Mouse (Mus musculus): Measurements from ENCODE around the gene Cd6.

Gene Cd6

DNA sequence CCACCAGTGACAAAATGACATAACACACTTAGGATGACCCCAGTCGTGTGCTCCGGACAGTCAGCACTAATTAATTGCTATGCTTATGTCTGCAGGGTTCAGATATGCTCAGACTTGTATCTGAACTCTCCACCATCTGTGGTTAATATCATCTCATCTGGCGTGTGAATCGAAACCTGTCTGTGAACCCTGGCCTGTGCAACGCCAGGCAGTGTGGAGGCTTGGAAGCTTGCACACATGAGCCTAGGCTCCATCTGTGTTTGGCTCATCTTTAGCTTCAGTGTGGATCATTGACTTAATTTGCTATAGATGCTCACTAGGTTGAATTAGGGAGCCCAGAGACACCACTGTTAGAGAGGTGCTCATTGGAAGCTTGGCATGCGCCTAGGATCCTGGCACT, 67.4 kb downstream of the Cd6 start:
- DNase-seq (ENCODE audit: low spot score): no peak

DNA sequence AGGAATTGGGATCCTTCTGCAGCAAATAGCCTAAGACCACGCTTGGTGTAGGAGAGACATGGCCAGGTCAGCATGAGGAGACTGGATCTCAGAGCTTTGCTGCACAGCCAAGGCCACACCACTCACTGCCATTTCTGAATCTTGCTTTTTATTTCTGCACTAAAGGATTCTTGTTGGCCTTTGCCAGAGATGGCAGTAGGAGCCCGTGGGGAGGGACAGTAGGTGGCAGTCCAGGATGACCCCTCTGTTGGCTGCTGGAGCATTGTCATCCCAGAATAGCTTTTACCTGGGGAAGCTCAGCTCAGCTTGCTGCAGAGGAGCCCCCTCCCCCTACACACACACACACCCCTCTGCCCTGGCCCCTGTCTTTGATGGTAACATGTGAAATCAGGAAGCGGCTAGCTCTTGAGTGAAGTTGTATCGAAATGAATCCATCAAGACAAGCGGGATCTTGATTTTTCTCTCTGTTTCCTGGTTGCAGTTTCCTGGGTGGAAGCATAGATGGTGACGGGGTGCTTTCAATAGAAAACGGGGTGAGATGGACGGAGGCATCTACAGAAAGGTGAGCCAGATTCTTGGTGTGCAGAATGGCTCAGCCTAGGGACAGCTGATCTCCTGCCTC, 68.0 kb downstream of the Cd6 start:
- no peak for DNase-seq (ENCODE audit: low spot score)

DNA sequence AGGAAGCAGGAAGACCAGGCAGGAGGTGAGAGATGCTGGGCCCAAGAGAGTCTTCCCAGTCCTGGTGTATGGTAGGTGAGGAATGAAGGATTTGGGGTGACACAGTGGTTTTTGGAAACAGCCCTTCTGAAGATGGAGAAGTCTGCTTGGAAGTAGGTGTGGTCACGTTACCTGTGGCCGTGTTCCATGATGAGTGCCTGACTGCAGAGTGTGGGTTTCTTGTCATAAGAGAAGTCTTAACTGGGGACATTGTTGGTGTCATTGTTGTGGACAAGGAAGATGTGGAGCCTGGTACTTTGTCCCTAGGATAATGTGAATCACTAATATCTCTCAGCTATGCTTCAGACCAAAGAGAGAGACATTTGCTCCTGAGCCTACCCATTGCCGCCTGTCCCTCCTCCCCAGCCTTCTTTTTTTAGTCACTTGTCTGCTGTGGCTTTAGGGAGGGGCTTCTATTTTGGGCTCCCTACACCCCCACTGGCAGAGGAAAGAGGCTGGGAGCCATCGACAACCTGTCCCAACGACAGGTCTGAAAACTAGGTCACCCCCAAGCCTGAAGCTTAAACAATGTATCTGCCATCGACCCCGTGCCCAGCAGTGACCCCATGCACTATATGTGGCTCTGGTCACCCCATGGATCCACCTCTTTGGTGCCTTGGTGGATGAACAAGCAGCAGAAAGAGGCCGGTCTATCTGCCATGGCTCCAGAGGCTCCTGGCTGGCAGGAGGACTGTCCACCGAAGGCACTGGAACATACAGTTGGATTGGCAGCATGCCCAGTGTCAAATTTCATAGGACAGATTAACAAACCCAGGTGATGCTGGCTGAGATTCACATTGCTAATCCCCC, 69.7 kb downstream of the Cd6 start:
- no peak for DNase-seq (ENCODE audit: low spot score)

DNA sequence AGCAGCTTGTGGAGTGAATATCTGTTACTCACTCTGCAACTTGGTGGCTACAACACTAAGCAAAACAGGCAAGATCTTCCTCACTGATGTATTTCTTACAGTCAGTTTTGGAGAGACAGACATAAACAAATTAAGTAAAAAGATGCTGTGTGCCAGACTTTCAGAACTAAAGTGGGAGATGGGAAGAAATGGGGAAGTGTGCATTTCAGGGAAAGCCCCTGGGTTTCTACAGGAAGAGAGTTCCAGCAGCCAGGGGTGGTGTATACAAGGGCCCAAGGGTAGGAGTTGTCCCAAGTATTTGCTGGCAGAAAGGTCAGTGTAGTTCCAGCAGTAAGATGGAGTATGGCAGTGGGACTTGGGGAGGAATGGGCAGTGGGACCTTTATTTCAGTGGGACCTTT, 70.3 kb downstream of the Cd6 start:
- DNase-seq (ENCODE audit: low spot score): no peak

DNA sequence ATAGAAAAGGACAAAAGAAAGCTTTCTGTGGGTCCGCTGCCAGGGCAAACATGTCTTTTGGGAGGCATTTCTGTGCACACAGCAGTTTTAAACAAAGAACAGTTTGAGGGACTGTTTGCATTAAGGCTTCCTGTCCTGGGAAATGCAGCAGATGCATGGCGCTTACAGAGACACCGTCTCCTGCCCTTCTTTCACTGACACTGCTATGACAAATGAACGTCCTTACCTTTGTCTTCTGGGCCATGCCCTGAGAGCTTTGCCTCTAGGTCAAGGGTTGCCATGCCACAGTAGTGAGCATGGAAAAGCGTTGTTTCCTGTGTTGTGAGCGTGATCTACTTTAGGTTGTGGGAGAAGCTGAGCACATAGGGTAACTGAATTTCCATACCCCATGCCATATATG, 71.2 kb downstream of the Cd6 start:
- DNase-seq (ENCODE audit: low spot score): no peak

DNA sequence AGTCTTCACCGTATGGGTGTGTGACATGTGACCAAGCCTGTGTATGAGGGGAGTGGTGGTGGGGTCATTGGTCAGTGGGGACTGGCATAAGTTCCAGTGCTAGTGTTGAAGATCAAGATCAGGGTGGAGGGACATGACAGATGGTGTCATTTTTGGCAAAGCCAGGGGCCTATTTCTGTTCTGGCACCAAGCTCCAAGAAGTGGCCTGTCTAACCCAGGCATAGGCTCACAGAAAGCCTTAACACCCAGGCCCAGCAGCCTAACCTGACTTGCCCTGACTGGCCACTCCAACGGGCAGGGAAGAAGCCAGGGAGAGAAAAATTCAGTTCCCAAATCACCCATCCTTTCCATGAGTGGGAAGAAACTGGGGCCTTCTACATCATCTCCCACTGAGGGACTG, 72.3 kb downstream of the Cd6 start:
- no peak for DNase-seq (ENCODE audit: low spot score)

DNA sequence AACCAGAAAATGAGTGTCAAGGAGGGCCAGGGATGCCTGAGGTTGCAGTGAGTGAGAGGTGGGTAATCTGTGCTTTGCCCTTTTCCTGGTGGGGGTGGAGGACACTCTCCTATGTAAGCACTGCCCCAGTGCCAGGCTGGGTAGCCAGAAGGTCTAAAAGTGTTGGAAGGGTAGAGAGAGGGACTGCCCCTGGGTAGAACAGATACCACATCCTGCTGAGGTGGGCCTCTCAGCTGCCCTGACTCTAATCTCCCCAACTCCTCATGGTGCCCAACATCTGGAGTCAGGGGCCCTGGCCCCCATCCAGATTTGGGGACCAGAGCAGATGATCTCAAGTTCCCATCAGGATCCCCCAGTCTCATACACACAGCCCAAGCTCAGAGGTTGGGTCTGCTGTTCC, 72.7 kb downstream of the Cd6 start:
- no peak for DNase-seq (ENCODE audit: low spot score)

DNA sequence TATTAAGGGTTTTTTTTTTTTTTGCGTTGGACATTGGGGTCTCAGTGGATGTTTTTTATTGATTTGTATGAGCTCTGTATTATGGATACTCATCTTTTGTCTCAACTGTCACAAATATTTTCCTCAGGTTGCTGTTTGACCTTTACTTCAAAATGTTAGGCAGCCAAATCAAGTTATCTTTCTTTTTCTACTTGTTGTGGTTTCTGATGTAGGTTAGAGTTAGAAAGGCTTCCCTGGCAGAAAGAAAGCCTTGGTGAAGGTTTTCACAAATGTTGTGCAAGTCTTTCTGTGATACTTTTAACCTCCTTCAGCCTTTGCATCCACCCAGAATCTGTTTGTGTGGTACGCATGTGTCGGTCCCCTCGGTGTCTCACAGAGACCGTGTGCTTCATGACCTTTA, 77.2 kb downstream of the Cd6 start:
- DNase-seq (ENCODE audit: low spot score): no peak

DNA sequence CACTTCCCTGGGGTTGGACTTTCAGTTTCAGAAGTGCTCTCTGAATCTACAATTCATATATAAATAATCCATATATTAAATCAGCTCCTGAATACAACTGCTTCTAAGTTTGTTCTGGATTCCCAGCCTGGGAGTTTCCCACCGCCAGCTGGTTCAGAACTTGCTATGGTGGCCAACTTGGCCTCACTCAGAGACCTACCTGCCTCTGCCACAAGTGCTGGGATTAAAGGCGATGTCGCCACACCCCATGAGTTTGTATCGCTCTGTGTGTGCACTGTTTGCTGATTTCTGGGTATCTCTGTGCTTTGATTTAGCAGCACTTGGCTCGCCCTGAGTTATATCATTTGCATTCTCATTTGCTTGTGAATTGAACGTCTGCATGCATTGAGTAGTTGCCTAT, 77.8 kb downstream of the Cd6 start:
- no peak for DNase-seq (ENCODE audit: low spot score)

DNA sequence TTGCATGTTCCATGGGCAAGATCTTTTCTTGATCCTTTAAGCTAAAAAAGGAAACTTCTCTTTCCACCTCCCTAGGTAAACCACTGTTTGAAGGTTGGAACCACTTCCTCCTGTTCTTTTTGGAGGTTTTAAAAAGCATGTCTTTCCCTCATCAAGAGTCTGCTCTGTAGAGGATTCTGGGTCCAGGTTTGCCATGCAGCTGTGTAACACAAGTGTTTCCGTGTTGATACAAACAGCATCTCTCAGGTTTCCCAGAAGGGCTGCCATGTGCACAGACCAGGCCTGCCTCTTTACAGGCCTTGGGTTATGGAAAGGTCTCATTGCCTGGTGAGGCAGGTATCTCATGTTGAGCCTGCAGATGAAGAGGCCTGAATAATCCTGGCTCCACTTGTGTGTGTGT, 78.3 kb downstream of the Cd6 start:
- DNase-seq (ENCODE audit: low spot score): no peak

DNA sequence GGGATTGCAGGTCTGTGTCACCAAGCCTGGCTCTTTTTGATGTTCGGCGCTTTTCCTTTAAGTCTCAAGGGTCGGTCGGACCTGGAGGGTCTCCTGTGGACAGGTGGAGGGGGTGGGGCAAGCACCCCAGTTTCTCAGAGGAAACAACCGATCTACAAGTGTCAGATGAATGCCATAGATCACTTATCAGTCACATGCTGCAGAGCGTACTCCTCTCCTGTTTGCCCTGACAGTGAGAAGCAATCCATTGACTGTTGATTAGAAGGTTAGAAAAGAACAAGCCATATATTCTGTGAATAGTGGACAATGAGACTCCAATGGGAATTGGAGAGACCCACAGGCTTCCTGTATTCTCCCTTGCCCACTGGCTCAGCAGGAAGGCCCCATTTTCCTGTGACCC, 79.7 kb downstream of the Cd6 start:
- DNase-seq (ENCODE audit: low spot score): no peak

DNA sequence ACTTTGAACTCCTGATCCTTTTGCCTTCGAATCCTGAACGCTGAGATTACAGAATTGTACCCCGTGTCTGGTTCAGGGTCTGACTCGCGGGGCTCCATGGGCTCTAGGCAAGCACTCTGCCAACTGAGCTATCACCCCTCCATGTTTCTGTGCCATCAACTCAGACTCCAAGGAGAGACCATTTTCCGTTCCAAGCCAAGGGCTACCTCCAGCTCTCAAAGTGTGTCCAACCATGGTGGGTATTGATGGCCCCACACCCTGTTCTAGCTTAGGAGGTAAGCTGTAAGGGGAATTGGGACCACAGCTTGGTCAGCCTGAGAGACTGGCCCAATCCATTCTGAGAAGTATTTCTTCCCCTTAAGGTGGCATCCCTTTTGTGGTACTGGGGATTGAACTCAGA, 80.6 kb downstream of the Cd6 start:
- no peak for DNase-seq (ENCODE audit: low spot score)

DNA sequence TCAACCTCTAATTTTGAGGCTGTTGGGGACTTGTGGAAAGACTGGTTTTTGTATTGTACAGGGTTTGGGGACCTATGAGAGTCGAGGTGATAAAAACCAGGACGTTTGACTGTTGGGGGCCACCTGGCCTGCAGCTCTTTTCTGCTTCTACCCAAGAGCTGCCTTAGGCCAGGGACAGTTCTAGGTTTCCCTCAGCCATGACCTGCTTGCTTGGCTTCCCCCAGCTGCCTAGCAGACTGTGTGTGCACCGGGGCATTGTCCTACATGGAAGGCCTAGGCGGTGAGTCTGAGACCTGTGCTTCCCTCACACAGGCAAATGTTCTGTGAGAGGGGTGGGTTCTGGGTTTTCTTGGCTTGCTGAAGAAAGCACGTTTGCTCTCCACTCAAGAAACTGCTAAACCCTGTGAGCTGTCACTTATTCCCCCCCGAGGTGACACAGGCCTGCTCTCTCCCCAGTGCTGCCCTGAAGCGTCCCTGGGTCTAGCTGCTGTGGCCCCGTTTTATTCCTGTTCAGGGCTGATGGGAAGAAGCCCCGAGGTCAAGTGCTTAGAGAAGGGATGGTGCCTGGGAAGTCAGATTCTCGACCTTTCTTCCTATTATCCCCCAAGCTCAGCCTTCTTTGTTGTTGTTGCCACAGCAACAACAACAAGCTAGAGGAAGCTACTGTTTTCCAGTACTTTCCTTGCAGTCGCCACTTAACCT, 81.3 kb downstream of the Cd6 start:
- no peak for DNase-seq (ENCODE audit: low spot score)

DNA sequence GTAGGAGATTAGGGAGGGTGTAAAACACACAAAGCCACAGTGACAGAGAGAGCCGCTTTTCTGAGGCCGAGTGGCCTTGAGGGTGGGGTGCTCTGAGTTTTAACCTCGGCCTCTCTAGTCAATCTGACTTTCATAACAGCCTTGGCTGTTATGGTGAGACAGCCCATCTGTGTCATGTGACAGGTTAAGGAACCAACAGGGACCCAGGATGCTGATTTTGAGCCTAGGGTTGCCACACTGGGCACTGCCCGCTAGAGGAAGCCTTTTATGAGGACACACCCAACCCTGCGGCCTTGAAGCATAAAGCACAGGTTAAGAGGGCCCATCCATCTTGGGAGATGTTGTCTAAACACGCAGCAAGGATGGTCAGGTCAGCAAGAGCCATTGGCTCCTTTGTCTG, 82.1 kb downstream of the Cd6 start:
- DNase-seq (ENCODE audit: low spot score): no peak

DNA sequence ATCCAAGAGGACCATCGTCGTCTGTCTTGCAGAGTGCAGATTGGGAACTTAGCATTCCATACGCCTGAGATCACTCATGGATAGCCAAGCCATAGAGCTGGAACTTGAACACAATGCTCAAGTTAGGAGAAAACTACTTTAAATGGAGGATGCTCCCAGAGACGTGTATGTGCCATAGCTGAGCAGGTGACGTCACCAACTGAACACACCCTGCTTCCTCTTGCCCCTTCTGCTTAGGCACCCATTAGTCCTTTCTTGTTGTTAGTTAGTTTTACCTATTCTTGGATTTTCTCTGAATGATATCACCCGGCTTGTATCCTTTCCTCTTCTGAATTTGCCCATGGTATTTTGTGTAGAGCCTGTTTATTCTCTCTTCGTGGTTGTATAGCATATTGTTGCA, 82.7 kb downstream of the Cd6 start:
- DNase-seq (ENCODE audit: low spot score): no peak

DNA sequence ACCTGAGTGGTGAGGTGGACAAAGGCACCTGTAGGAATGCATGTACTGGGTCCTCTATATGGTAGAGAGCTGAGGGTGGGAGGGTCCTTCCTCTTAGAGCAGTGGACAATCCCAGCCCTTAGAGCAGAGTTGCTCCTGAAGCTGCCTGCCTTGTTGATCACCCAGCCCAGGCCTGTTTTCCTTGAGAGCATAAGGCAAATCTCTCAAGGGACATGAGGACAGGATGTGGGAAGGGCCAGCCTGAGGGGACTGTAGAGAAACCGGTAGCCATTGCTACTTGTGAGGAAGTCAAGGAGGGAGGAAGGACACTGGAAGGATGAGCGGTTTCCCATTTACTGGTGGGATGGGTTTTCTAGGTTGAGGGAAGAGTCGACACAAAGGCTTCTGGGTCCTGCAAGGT, 87.3 kb downstream of the Cd6 start:
- no peak for DNase-seq (ENCODE audit: low spot score)

DNA sequence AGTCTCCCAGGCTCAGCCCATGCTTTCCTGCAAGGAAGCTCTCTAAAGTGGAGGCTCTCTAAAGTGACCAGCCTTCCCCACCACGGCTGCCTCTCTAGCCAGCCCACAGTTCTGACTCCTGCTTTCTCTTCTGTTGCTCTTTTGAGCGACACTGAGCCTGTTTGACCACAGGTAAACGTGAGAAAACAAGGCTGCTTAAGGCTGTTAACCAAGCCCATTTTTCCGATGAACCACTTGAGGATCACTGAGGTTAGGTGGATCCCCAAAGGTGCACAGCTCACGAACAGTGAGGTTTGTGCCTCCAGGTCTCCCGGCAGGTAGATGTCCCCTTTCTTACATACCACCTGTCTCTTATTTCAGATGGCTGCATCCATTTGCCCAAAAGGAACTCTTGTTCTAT, 87.7 kb downstream of the Cd6 start:
- DNase-seq (ENCODE audit: low spot score): no peak

DNA sequence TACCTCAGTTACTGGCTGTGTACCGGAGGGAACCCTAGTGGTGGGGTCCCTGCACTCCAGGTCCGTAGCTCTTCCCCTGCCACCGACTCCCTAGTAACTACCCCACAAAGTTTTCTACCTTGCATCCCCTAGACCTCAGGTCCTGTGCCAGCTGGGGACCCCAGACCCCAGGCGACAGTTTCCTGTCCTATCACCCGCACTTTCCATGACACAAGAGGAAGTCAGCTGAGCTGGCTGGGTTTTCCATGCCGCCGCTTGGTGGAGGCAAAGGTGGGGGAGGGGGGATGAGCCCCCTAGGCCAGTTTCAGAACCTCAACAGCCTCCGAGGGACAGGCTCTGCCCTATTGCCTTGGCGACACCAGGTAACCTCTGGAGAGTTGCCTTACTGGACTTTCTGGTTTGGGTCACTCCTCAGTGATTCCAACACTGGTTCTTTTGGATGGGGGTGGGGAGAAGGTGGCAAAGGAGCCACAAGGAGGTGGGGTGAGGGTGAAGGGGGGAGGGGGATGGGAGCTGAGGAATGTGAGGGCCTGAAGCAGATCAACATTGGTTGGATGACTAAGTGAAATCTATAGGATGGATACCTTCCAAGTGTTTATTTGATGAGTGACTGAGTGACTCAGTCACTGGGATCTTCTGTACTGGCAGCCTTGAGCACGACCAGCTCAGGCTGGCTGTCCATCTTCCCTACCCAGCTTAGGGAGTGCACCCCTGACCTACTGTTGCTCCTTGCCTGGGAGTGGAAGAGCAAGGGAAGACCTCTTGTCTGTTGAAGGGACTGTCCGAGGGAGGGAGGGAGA, 89.0 kb downstream of the Cd6 start:
- DNase-seq (ENCODE audit: low spot score): no peak

DNA sequence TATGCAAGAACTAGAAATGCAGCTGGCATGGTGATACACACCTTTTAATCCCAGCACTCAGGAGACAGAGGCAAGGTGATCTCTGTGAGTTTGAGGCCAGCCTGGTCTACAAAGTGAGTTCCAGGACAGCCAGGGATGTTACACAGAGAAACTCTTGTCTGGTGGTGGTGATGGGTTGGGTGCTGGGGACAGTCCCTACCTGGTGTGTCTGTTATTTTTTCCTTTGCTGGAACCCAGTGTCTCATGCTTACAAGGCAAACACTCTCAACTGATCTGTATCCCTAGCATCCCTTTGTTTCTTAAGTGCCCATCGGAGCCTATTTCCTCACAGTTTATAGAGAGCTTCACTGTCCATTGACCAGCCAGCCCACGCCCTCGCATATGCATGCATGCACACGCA, 89.9 kb downstream of the Cd6 start:
- no peak for DNase-seq (ENCODE audit: low spot score)
